Mouse (Mus musculus) embryonic fibroblast, embryonic 13.5 days (primary cell): ENCODE measurements around the gene Fam189a2.

ENCODE experiments used
- CTCF ChIP-seq: IDR thresholded peaks from 2 replicates; pipeline ENCODE4 v1.5.1; 2011; ENCODE audit warnings: mild to moderate bottlenecking, control low read depth, low read length, moderate library complexity, borderline replicate concordance; ENCODE audit not compliant: insufficient read depth
- POLR2A ChIP-seq: IDR thresholded peaks from 2 replicates; pipeline ENCODE4 v1.6.1; 2011; ENCODE audit warnings: low read depth, mild to moderate bottlenecking, control low read depth, low read length, moderate library complexity

DNA sequence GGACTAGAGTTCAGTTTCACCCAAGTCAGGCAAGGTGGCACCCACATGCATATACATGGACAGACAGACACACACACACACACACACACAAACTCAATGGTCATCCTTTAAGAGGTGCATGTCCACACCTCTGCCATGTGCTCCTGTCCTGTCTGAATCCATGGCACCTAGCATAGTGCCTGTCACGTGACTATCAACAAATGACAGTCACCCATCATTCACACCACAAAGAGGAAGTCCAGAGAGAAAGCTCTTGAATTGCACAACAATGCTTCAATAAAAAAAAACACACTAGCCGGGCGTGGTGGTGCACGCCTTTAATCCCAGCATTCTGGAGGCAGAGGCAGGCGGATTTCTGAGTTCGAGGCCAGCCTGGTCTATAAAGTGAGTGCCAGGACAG lies 8.5 kb downstream of the Fam189a2 start:
- TF ChIP-seq CTCF: no peak
- no peak for TF ChIP-seq POLR2A
